Mouse (Mus musculus) midbrain, embryonic 11.5 days (tissue): ENCODE results near the gene Dennd4c. TPM values are rescaled to one million over a fixed set of nuclear protein-coding genes. Genes with fewer than 3 reads are reported as not detected.

Source experiments
- ATAC-seq: fragments of 200-750 bp; cut with Nextera tagmentation; 2 replicates; pipeline ENCODE4 v1.8.0; 2017; ENCODE audit warnings: moderate TSS enrichment, moderate library complexity; ENCODE audit not compliant: low FRiP score
- DNase-seq: peaks from one replicate; pipeline ENCODE4 v3.0.0; 2015; ENCODE audit warnings: low spot score; ENCODE audit errors: missing footprints
- H3K27ac ChIP-seq: fragments of 300-500 bp; sonication (generic); 2 replicates; pipeline ENCODE4 v1.5.1; 2014; ENCODE audit warnings: low read depth, low read length
- H3K27me3 ChIP-seq: fragments of 300-500 bp; sonication (generic); 2 replicates; pipeline ENCODE4 v1.6.1; 2014; ENCODE audit warnings: mild to moderate bottlenecking, low read length, moderate library complexity, mixed read lengths; ENCODE audit not compliant: control insufficient read depth, insufficient read depth
- H3K36me3 ChIP-seq: fragments of 300-500 bp; sonication (generic); 2 replicates; pipeline ENCODE4 v1.6.1; 2014; ENCODE audit warnings: mild to moderate bottlenecking, low read length, moderate library complexity, mixed read lengths; ENCODE audit not compliant: control insufficient read depth, insufficient read depth
- H3K4me1 ChIP-seq: fragments of 300-500 bp; sonication (generic); 2 replicates; pipeline ENCODE4 v1.6.1; 2014; ENCODE audit warnings: low read length; ENCODE audit not compliant: control insufficient read depth, insufficient read depth
- H3K4me2 ChIP-seq: fragments of 300-500 bp; sonication (generic); 2 replicates; pipeline ENCODE4 v1.6.1; 2014; ENCODE audit warnings: mild to moderate bottlenecking, moderate library complexity
- H3K4me3 ChIP-seq: fragments of 300-500 bp; sonication (generic); 2 replicates; pipeline ENCODE4 v1.5.1; 2014; ENCODE audit warnings: low read depth, low read length
- H3K9ac ChIP-seq: fragments of 300-500 bp; sonication (generic); 2 replicates; pipeline ENCODE4 v1.6.1; 2014; ENCODE audit warnings: low read length
- H3K9me3 ChIP-seq: fragments of 300-500 bp; sonication (generic); 2 replicates; pipeline ENCODE4 v1.6.1; 2016; ENCODE audit warnings: low read length; ENCODE audit not compliant: control insufficient read depth
- WGBS: fragments of 180-500 bp; shearing (Covaris S2); extraction: QIAGEN DNeasy Blood & Tissue Kit; methylation state at CpG from one replicate; pipeline ENCODE4 v1.1.7; 2014; 5-methylcytosine and 5-hydroxymethylcytosine counted together
- polyA plus RNA-seq: library from polyadenylated mRNA; unstranded; fragments of >200 nt; fragmentation: Nextera tagmentation; extraction: Ambion mirVana; gene quantifications from 2 replicates; pipeline ENCODE4 v1.2.1, GENCODE M21; 2014

Dennd4c gene
- polyA plus RNA-seq, 1 experiment from 2014 or later: 4.9 TPM

GRCm38 (mm10) chr4:86717176-86717575, 31.2 kb upstream of the Dennd4c start:
- H3K27me3 ChIP-seq: no peaks in the 10 kb centered on the region
- WGBS: 89% methylated on average over 1 of the region's 1 CpGs
- no peak for DNase-seq

GRCm38 (mm10) chr4:86718878-86719577, 29.3 kb upstream of the Dennd4c start:
- Histone ChIP-seq H3K4me1 (no peaks in the 10 kb centered on the region), H3K36me3 (no peaks in the 10 kb centered on the region), H3K9ac (no peak overlapping the region), H3K9me3 (no peaks in the 10 kb centered on the region), H3K4me2 (no peak overlapping the region), H3K27me3 (no peaks in the 10 kb centered on the region), H3K4me3 (no peak overlapping the region), H3K27ac (no peak overlapping the region)
- ATAC-seq: no peak
- 75% methylated on average over 4 of the region's 4 CpGs for WGBS
- DNase-seq: no peak

More at GRCm38 (mm10) chr4:86717176-86717575, 31.2 kb upstream of the Dennd4c start:
- Histone ChIP-seq H3K4me1 (no peaks in the 10 kb centered on the region), H3K4me2 (no peak overlapping the region), H3K27ac (no peak overlapping the region), H3K4me3 (no peak overlapping the region), H3K9me3 (no peaks in the 10 kb centered on the region), H3K36me3 (no peaks in the 10 kb centered on the region), H3K9ac (no peak overlapping the region)
- no peak for ATAC-seq

- Histone ChIP-seq H3K4me2 (no peak overlapping the region), H3K27me3 (no peaks in the 10 kb centered on the region), H3K9ac (no peak overlapping the region), H3K4me1 (no peaks in the 10 kb centered on the region), H3K9me3 (no peaks in the 10 kb centered on the region), H3K27ac (no peak overlapping the region), H3K36me3 (no peaks in the 10 kb centered on the region), H3K4me3 (no peak overlapping the region)
- WGBS: 81% methylated on average over 8 of the region's 8 CpGs
- ATAC-seq (no peak), DNase-seq (no peak)
These were observed 26.4 kb upstream of the Dennd4c start for GRCm38 (mm10) chr4:86721856-86722358.

GRCm38 (mm10) chr4:86725175-86725574, 23.2 kb upstream of the Dennd4c start:
- no peaks in the 10 kb centered on the region for H3K27me3 ChIP-seq
- no peaks in the 10 kb centered on the region for H3K36me3 ChIP-seq
- H3K4me3 ChIP-seq: no peak overlapping the region
- no peak for ATAC-seq
- H3K9me3 ChIP-seq: no peaks in the 10 kb centered on the region
- H3K4me1 ChIP-seq: no peaks in the 10 kb centered on the region
- H3K4me2 ChIP-seq: no peak overlapping the region
- DNase-seq: no peak
- 81% methylated on average over 4 of the region's 4 CpGs for WGBS
- no peak overlapping the region for H3K9ac ChIP-seq
- no peak overlapping the region for H3K27ac ChIP-seq

GRCm38 (mm10) chr4:86726141-86726540, 22.2 kb upstream of the Dennd4c start:
- DNase-seq (no peak), ATAC-seq (no peak)
- Histone ChIP-seq H3K4me1 (no peaks in the 10 kb centered on the region), H3K27ac (no peak overlapping the region), H3K9ac (no peak overlapping the region), H3K36me3 (no peaks in the 10 kb centered on the region), H3K4me3 (no peak overlapping the region), H3K27me3 (no peaks in the 10 kb centered on the region), H3K4me2 (no peak overlapping the region), H3K9me3 (no peaks in the 10 kb centered on the region)
- 84% methylated on average over 5 of the region's 5 CpGs for WGBS

GRCm38 (mm10) chr4:86729829-86730228, 18.5 kb upstream of the Dennd4c start:
- no peak for ATAC-seq

GRCm38 (mm10) chr4:86734088-86734841, 14.1 kb upstream of the Dennd4c start:
- no peaks in the 10 kb centered on the region for H3K36me3 ChIP-seq
- DNase-seq (no peak), ATAC-seq (no peak)
- H3K27me3 ChIP-seq: no peaks in the 10 kb centered on the region
- no peak overlapping the region for H3K9ac ChIP-seq
- no peak overlapping the region for H3K27ac ChIP-seq
- WGBS: 86% methylated on average over 19 of the region's 19 CpGs
- no peaks in the 10 kb centered on the region for H3K4me1 ChIP-seq
- no peak overlapping the region for H3K4me3 ChIP-seq
- H3K9me3 ChIP-seq: no peaks in the 10 kb centered on the region
- no peak overlapping the region for H3K4me2 ChIP-seq

More at GRCm38 (mm10) chr4:86729829-86730228, 18.5 kb upstream of the Dennd4c start:
- Histone ChIP-seq H3K9ac (no peak overlapping the region), H3K27ac (no peak overlapping the region), H3K36me3 (no peaks in the 10 kb centered on the region), H3K4me1 (no peaks in the 10 kb centered on the region), H3K4me2 (no peak overlapping the region), H3K27me3 (no peaks in the 10 kb centered on the region), H3K4me3 (no peak overlapping the region), H3K9me3 (no peaks in the 10 kb centered on the region)
- WGBS: 89% methylated on average over 6 of the region's 6 CpGs
- no peak for DNase-seq

GRCm38 (mm10) chr4:86739308-86739993, 8.9 kb upstream of the Dennd4c start:
- H3K4me3 ChIP-seq: no peak overlapping the region
- H3K4me1 ChIP-seq: no peaks in the 10 kb centered on the region
- no peak for ATAC-seq
- H3K9me3 ChIP-seq: no peaks in the 10 kb centered on the region
- H3K27ac ChIP-seq: no peak overlapping the region
- H3K27me3 ChIP-seq: no peaks in the 10 kb centered on the region
- no peaks in the 10 kb centered on the region for H3K36me3 ChIP-seq
- no peak overlapping the region for H3K9ac ChIP-seq
- H3K4me2 ChIP-seq: no peak overlapping the region
- no peak for DNase-seq
- 85% methylated on average over 5 of the region's 5 CpGs for WGBS
